Mouse (Mus musculus) liver, embryonic 14.5 days (tissue): ENCODE data around the gene Shbg.

ENCODE experiments used
- CTCF ChIP-seq: IDR thresholded peaks from 2 replicates; pipeline ENCODE4 v1.5.1; 2016; ENCODE audit warnings: antibody characterized with exemption, low read depth, control low read depth
- EP300 ChIP-seq: IDR thresholded peaks from 2 replicates; pipeline ENCODE4 v1.6.1; 2016; ENCODE audit warnings: antibody characterized with exemption, low read depth

- TF ChIP-seq CTCF = no peak
- TF ChIP-seq EP300 = no peak
Measured at GRCm38 (mm10) chr11:69591899-69592637, 25.6 kb downstream of the Shbg start.
